Mouse (Mus musculus) heart, adult 2 months (tissue): ENCODE results near the gene Stt3a. TPM values are rescaled to one million over a fixed set of nuclear protein-coding genes. Genes with fewer than 3 reads are reported as not detected.

ENCODE experiments used
- DNase-seq, 2 experiments: peaks; one replicate each; pipeline ENCODE4 v3.0.0; 2021
- H3K27ac ChIP-seq: fragments of 200-600 bp; 2 replicates; pipeline ENCODE4 v1.8.1; 2022
- H3K27me3 ChIP-seq: fragments of 200-500 bp; 2 replicates; pipeline ENCODE4 v1.6.1; 2012; ENCODE audit warnings: mild to moderate bottlenecking, low read length, inconsistent platforms, mixed read lengths; ENCODE audit not compliant: control insufficient read depth, insufficient read depth
- H3K36me3 ChIP-seq: fragments of 200-500 bp; 2 replicates; pipeline ENCODE4 v1.6.1; 2012; ENCODE audit warnings: low read length, inconsistent platforms; ENCODE audit not compliant: control insufficient read depth, insufficient read depth
- H3K4me1 ChIP-seq: fragments of 200-500 bp; 2 replicates; pipeline ENCODE4 v1.6.1; 2011; ENCODE audit warnings: low read length; ENCODE audit not compliant: control insufficient read depth, insufficient read depth
- H3K4me3 ChIP-seq: fragments of 200-600 bp; 2 replicates; pipeline ENCODE4 v1.8.1; 2022
- H3K79me2 ChIP-seq: fragments of 200-500 bp; replicated peaks from 2 replicates; pipeline ENCODE4 v1.6.1; 2012; ENCODE audit warnings: mild to moderate bottlenecking, inconsistent platforms, low read length, moderate library complexity, mixed read lengths; ENCODE audit not compliant: control insufficient read depth, insufficient read depth
- H3K9ac ChIP-seq: fragments of 200-500 bp; 2 replicates; pipeline ENCODE4 v1.6.1; 2012; ENCODE audit warnings: low read depth, mild to moderate bottlenecking, control low read depth, inconsistent platforms, low read length, mixed read lengths
- CTCF ChIP-seq: fragments of 200-600 bp; IDR thresholded peaks from 2 replicates; pipeline ENCODE4 v1.8.1; 2022; ENCODE audit warnings: antibody characterized with exemption, mild to moderate bottlenecking, moderate library complexity
- EP300 ChIP-seq: fragments of 200-500 bp; IDR thresholded peaks from 2 replicates; pipeline ENCODE4 v1.6.1; 2011; ENCODE audit warnings: low read depth, low read length, control low read depth; ENCODE audit not compliant: insufficient read depth
- POLR2A ChIP-seq: fragments of 200-500 bp; IDR thresholded peaks from 2 replicates; pipeline ENCODE4 v1.6.1; 2011; ENCODE audit warnings: mild to moderate bottlenecking, low read depth, low read length, control low read depth; ENCODE audit not compliant: insufficient read depth
- WGBS: fragments of 180-500 bp; shearing (Covaris S2); methylation state at CpG from one replicate; pipeline ENCODE4 v1.1.7; 2018; 5-methylcytosine and 5-hydroxymethylcytosine counted together
- intact Hi-C: fragments of 180-260 bp; cut with DNase I; formaldehyde crosslinking; loops from one replicate; pipeline ENCODE4 v1.15.1; 2025
- polyA plus RNA-seq: library from polyadenylated mRNA; depleted of rRNA; stranded (reverse); fragments of >200 nt; gene quantifications from 2 replicates; pipeline ENCODE4 v1.2.3, GENCODE M21; 2012; rRNA removed
- total RNA-seq, 2 experiments: library from RNA; stranded (reverse); gene quantifications; 2 replicates each; pipeline ENCODE4 v1.2.3; 2021

The Stt3a gene
- total and polyA plus RNA-seq, 3 experiments, result 59.6 to 77.4 (median 71.0) TPM

DNA sequence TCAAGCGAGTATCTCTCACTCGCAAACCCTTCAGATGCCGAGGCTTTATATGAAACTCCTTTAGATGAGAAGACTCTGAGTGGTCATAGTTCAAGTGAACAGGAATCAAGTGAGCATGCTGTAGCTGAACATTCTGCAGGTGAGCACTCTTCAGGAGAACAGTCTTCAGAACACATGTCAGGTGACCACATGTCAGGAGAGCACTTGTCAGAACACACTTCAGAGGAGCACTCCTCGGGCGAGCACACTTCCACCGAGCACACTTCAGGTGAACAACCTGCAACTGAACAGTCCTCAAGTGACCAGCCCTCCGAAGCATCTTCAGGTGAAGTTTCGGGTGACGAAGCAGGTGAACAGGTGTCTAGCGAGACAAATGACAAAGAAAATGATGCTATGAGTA, 73.2 kb downstream of the Stt3a start:
- no peak for DNase-seq
- H3K27me3 ChIP-seq, result no peaks in the 10 kb centered on the region
- intact Hi-C loops, result no loop called here
- H3K4me1 ChIP-seq, result no peaks in the 10 kb centered on the region
- WGBS, result 95% methylated on average over 10 of the region's 10 CpGs
- no peak overlapping the region for H3K9ac ChIP-seq
- no peak overlapping the region for H3K27ac ChIP-seq
- no peaks in the 10 kb centered on the region for H3K36me3 ChIP-seq
- no peaks in the 10 kb centered on the region for H3K79me2 ChIP-seq
- H3K4me3 ChIP-seq, result no peak overlapping the region
- TF ChIP-seq CTCF, result no peak
- no peak for TF ChIP-seq POLR2A
- no peak for TF ChIP-seq EP300

DNA sequence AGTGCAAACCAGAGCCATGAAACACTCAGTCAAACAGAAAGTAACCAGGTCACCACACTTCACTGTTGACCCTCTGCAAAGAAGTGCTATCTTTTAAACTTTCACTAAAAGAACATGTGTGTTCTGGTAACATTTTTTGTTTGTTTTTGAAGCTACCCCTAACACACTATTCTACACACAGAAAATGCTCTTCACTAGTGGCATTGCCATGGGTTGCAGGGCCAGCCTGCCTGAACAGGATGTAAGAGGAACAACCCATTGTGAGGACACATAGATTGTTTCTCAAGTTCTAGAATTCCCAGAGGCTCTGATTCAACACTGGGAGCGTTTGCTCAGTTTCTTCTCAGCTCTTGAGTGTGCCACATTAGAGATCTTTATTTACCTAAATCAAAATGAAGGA, 74.6 kb downstream of the Stt3a start, which contains the start of gene Acrv1:
TSS of gene Acrv1 (plus strand) at position 301 of the 400 bp plus-strand sequence.
- WGBS, result 54% methylated on average over 1 of the region's 1 CpGs

DNA sequence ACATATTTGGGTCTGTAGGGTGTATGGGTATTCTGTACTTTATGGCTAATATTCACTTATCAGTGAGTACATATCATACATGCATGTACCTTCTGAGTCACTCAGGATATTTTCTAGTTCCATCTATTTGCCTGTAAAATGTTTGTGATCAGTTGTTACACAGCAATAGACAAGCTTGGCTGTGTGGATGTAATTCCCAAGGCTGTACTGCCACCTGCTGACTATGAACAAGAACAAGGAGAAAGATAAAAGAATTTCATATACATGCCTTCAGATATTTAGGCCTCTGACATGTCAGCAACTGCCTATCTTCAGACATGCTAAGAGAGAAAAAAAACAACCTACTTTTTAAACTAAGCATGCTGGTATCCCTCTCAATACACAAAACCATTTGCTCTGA, 80.2 kb downstream of the Stt3a start:
- Histone ChIP-seq H3K9ac (no peak overlapping the region), H3K27ac (no peak overlapping the region), H3K4me3 (no peak overlapping the region), H3K27me3 (no peaks in the 10 kb centered on the region), H3K36me3 (no peaks in the 10 kb centered on the region), H3K4me1 (no peaks in the 10 kb centered on the region), H3K79me2 (no peaks in the 10 kb centered on the region)
- TF ChIP-seq EP300 (no peak), CTCF (peak; percentile 40)
- DNase-seq, result no peak
- intact Hi-C loops, result no loop called here

More for the DNA sequence above, 74.6 kb downstream of the Stt3a start, which contains the start of gene Acrv1:
- no peak within 1 kb of the TSS for H3K27ac ChIP-seq
- no peak within 1 kb of the TSS for H3K9ac ChIP-seq
- TF ChIP-seq EP300 (no peak), POLR2A (no peak), CTCF (no peak)
- H3K4me1 ChIP-seq, result no peaks in the 10 kb centered on the region
- no peaks in the 10 kb centered on the region for H3K36me3 ChIP-seq
- no peaks in the 10 kb centered on the region for H3K79me2 ChIP-seq
- no peak for DNase-seq
- no peak within 1 kb of the TSS for H3K4me3 ChIP-seq
- H3K27me3 ChIP-seq, result no peaks in the 10 kb centered on the region
- intact Hi-C loops, result no loop called here

GRCm38 (mm10) chr9:36681424-36681823, 86.1 kb downstream of the Stt3a start:
- 38% methylated on average over 2 of the region's 2 CpGs for WGBS
- intact Hi-C loops, result no loop called here
- DNase-seq, result no peak
- Histone ChIP-seq H3K4me1 (no peaks in the 10 kb centered on the region), H3K79me2 (no peaks in the 10 kb centered on the region), H3K27ac (no peak overlapping the region), H3K4me3 (no peak overlapping the region), H3K36me3 (no peaks in the 10 kb centered on the region), H3K9ac (no peak overlapping the region), H3K27me3 (no peaks in the 10 kb centered on the region)
- no peak for TF ChIP-seq POLR2A
- no peak for TF ChIP-seq CTCF

Other genes with a start within 250 kb of the Stt3a start
- not detected for gene Gm5615, start 225.7 kb downstream of the Stt3a start, total RNA-seq
- not detected in 2 replicates for gene Gm5615, start 225.7 kb downstream of the Stt3a start, polyA plus RNA-seq
- not detected for gene Gm17689, start 185.0 kb downstream of the Stt3a start, total RNA-seq
- gene Gm17689, start 185.0 kb downstream of the Stt3a start, polyA plus RNA-seq, result not detected in 2 replicates
- not detected for gene A630095E13Rik, start 124.3 kb downstream of the Stt3a start, total RNA-seq
- not detected in 2 replicates for gene A630095E13Rik, start 124.3 kb downstream of the Stt3a start, polyA plus RNA-seq
- not detected for gene Acrv1, start 74.5 kb downstream of the Stt3a start, total RNA-seq
- gene Acrv1, start 74.5 kb downstream of the Stt3a start, polyA plus RNA-seq, result 0.16 TPM in 1 of 2 replicates, not detected in the other
- under 1 TPM; 0.29 to 0.68 TPM for gene Chek1, start 40.6 kb downstream of the Stt3a start, total RNA-seq
- gene Chek1, start 40.6 kb downstream of the Stt3a start, polyA plus RNA-seq, result 0.08 and 0.26 TPM in 2 replicates
- 10 to 100 TPM; 70.4 to 78.5 TPM for gene Ei24, start 29.7 kb upstream of the Stt3a start, total RNA-seq
- 52.6 and 115 TPM in 2 replicates for gene Ei24, start 29.7 kb upstream of the Stt3a start, polyA plus RNA-seq
- gene Fez1, start 54.2 kb upstream of the Stt3a start, total RNA-seq, result 1 to 10 TPM; 1.7 to 1.8 TPM
- gene Fez1, start 54.2 kb upstream of the Stt3a start, polyA plus RNA-seq, result 0.88 and 2.0 TPM in 2 replicates